Mouse (Mus musculus): ENCODE measurements around the gene Dirc2. TPM values are rescaled to one million over a fixed set of nuclear protein-coding genes. Genes with fewer than 3 reads are reported as not detected.

Gene Dirc2
- total and polyA plus RNA-seq, 2 experiments from 2014 or later, result 35.5 to 70.8 TPM

- WGBS, result 77% methylated on average over 8 of the region's 8 CpGs
- no peak for ATAC-seq
- Histone ChIP-seq H3K4me1 (ENCODE audit: insufficient read depth, low read length) (no peaks in the 10 kb centered on the region), H3K4me2 (ENCODE audit: low read depth, low read length) (no peak overlapping the region), H3K9ac (replicated peaks; ENCODE audit: low read length) (no peak overlapping the region), H3K4me3 (ENCODE audit: low read length) (no peak overlapping the region), H3K9me3 (ENCODE audit: low read length) (no peaks in the 10 kb centered on the region), H3K36me3 (ENCODE audit: insufficient read depth, low read length) (no peaks in the 10 kb centered on the region), H3K27me3 (ENCODE audit: insufficient read depth, low read length) (no peaks in the 10 kb centered on the region), H3K27ac (no peak overlapping the region)
- DNase-seq (ENCODE audit: low spot score), result no peak
- TF ChIP-seq CTCF (IDR thresholded peaks at IDR 0.05; ENCODE audit: low read depth), result no peak
Measured at GRCm38 (mm10) chr16:35677511-35678113, 91.5 kb downstream of the Dirc2 start.

- Histone ChIP-seq H3K27ac (no peak overlapping the region), H3K4me3 (ENCODE audit: low read length) (no peak overlapping the region), H3K36me3 (ENCODE audit: insufficient read depth, low read length) (no peaks in the 10 kb centered on the region; the same call in 1 of the 2 replicates), H3K4me1 (ENCODE audit: insufficient read depth, low read length) (no peaks in the 10 kb centered on the region), H3K9me3 (ENCODE audit: low read length) (no peaks in the 10 kb centered on the region), H3K27me3 (ENCODE audit: insufficient read depth, low read length) (no peaks in the 10 kb centered on the region), H3K9ac (replicated peaks; ENCODE audit: low read length) (no peak overlapping the region), H3K4me2 (ENCODE audit: low read depth, low read length) (no peak overlapping the region)
- TF ChIP-seq CTCF (IDR thresholded peaks at IDR 0.05; ENCODE audit: low read depth), result no peak
- DNase-seq (ENCODE audit: low spot score) (no peak), ATAC-seq (no peak)
- WGBS, result 91% methylated on average over 4 of the region's 4 CpGs
Measured at GRCm38 (mm10) chr16:35664847-35665246, 104.3 kb downstream of the Dirc2 start.

- no peak overlapping the region for H3K9ac ChIP-seq (replicated peaks; ENCODE audit: low read length)
- 84% methylated on average over 9 of the region's 9 CpGs for WGBS
- ATAC-seq, result peak; percentile 61; the same call in 1 of the 2 replicates
- DNase-seq (ENCODE audit: low spot score), result peak; percentile 16
- no peak overlapping the region for H3K27ac ChIP-seq
- no peak for TF ChIP-seq CTCF (IDR thresholded peaks at IDR 0.05; ENCODE audit: low read depth)
- H3K4me2 ChIP-seq (ENCODE audit: low read depth, low read length), result no peak overlapping the region
- H3K9me3 ChIP-seq (ENCODE audit: low read length), result no peaks in the 10 kb centered on the region
- no peaks in the 10 kb centered on the region for H3K4me1 ChIP-seq (ENCODE audit: insufficient read depth, low read length)
- H3K36me3 ChIP-seq (ENCODE audit: insufficient read depth, low read length), result no peaks in the 10 kb centered on the region; the same call in 1 of the 2 replicates
- no peak overlapping the region for H3K4me3 ChIP-seq (ENCODE audit: low read length)
- H3K27me3 ChIP-seq (ENCODE audit: insufficient read depth, low read length), result no peaks in the 10 kb centered on the region
Measured at GRCm38 (mm10) chr16:35663831-35664414, 105.2 kb downstream of the Dirc2 start.

- no peak overlapping the region for H3K9ac ChIP-seq (replicated peaks; ENCODE audit: low read length)
- TF ChIP-seq CTCF (IDR thresholded peaks at IDR 0.05; ENCODE audit: low read depth), result no peak
- H3K4me1 ChIP-seq (ENCODE audit: insufficient read depth, low read length), result no peaks in the 10 kb centered on the region
- ATAC-seq (no peak), DNase-seq (ENCODE audit: low spot score) (no peak)
- WGBS, result 34% methylated on average over 36 of the region's 36 CpGs
- H3K27ac ChIP-seq, result no peak overlapping the region
- H3K4me2 ChIP-seq (ENCODE audit: low read depth, low read length), result peak overlapping the region; percentile 40
- no peaks in the 10 kb centered on the region for H3K9me3 ChIP-seq (ENCODE audit: low read length)
- peak overlapping the region; percentile 4; the same call in 1 of the 2 replicates for H3K4me3 ChIP-seq (ENCODE audit: low read length)
- no peaks in the 10 kb centered on the region; the same call in 1 of the 2 replicates for H3K36me3 ChIP-seq (ENCODE audit: insufficient read depth, low read length)
- H3K27me3 ChIP-seq (ENCODE audit: insufficient read depth, low read length), result no peaks in the 10 kb centered on the region
Measured at GRCm38 (mm10) chr16:35660222-35660621, 108.9 kb downstream of the Dirc2 start.

- H3K9ac ChIP-seq (replicated peaks; ENCODE audit: low read length), result no peak overlapping the region
- H3K27me3 ChIP-seq (ENCODE audit: insufficient read depth, low read length), result no peaks in the 10 kb centered on the region
- DNase-seq (ENCODE audit: low spot score), result no peak
- TF ChIP-seq CTCF (IDR thresholded peaks at IDR 0.05; ENCODE audit: low read depth), result no peak
- H3K27ac ChIP-seq, result no peak overlapping the region
- no peaks in the 10 kb centered on the region for H3K9me3 ChIP-seq (ENCODE audit: low read length)
- ATAC-seq, result no peak
- H3K4me2 ChIP-seq (ENCODE audit: low read depth, low read length), result no peak overlapping the region
- no peak overlapping the region for H3K4me3 ChIP-seq (ENCODE audit: low read length)
- H3K36me3 ChIP-seq (ENCODE audit: insufficient read depth, low read length), result no peaks in the 10 kb centered on the region
- WGBS, result 50% methylated on average over 5 of the region's 5 CpGs
- H3K4me1 ChIP-seq (ENCODE audit: insufficient read depth, low read length), result 0 out of 2 replicates have a peak, but pooled peaks cover 6% of the 10 kb centered on the region
Measured at GRCm38 (mm10) chr16:35653951-35654350, 115.2 kb downstream of the Dirc2 start.

- H3K4me3 ChIP-seq (ENCODE audit: low read length), result no peak overlapping the region
- no peak for ATAC-seq
- 0 out of 2 replicates have a peak, but pooled peaks cover 6% of the 10 kb centered on the region for H3K4me1 ChIP-seq (ENCODE audit: insufficient read depth, low read length)
- DNase-seq (ENCODE audit: low spot score), result peak; percentile 13
- H3K36me3 ChIP-seq (ENCODE audit: insufficient read depth, low read length), result no peaks in the 10 kb centered on the region
- no peak for TF ChIP-seq CTCF (IDR thresholded peaks at IDR 0.05; ENCODE audit: low read depth)
- WGBS, result 56% methylated on average over 3 of the region's 3 CpGs
- no peaks in the 10 kb centered on the region for H3K9me3 ChIP-seq (ENCODE audit: low read length)
- no peak overlapping the region for H3K9ac ChIP-seq (replicated peaks; ENCODE audit: low read length)
- no peaks in the 10 kb centered on the region for H3K27me3 ChIP-seq (ENCODE audit: insufficient read depth, low read length)
- no peak overlapping the region for H3K4me2 ChIP-seq (ENCODE audit: low read depth, low read length)
- no peak overlapping the region for H3K27ac ChIP-seq
Measured at GRCm38 (mm10) chr16:35652706-35653105, 116.5 kb downstream of the Dirc2 start.

GRCm38 (mm10) chr16:35652206-35652605, 117.0 kb downstream of the Dirc2 start:
- no peaks in the 10 kb centered on the region for H3K27me3 ChIP-seq (ENCODE audit: insufficient read depth, low read length)
- peak; percentile 73 for DNase-seq (ENCODE audit: low spot score)
- H3K4me2 ChIP-seq (ENCODE audit: low read depth, low read length), result no peak overlapping the region
- H3K9me3 ChIP-seq (ENCODE audit: low read length), result no peaks in the 10 kb centered on the region
- H3K36me3 ChIP-seq (ENCODE audit: insufficient read depth, low read length), result no peaks in the 10 kb centered on the region
- peak; percentile 52; the same call in 1 of the 2 replicates for ATAC-seq
- H3K4me3 ChIP-seq (ENCODE audit: low read length), result no peak overlapping the region
- no peak overlapping the region for H3K27ac ChIP-seq
- WGBS, result 36% methylated on average over 6 of the region's 6 CpGs
- H3K4me1 ChIP-seq (ENCODE audit: insufficient read depth, low read length), result 0 out of 2 replicates have a peak, but pooled peaks cover 6% of the 10 kb centered on the region
- no peak overlapping the region for H3K9ac ChIP-seq (replicated peaks; ENCODE audit: low read length)
- no peak for TF ChIP-seq CTCF (IDR thresholded peaks at IDR 0.05; ENCODE audit: low read depth)

Measured in hindbrain, postnatal 0 days (tissue).